Mouse (Mus musculus) right cerebral cortex, postnatal 10 days (tissue): ENCODE measurements around the gene Myoz1.
A peak's percentile ranks its signal among the peaks of the same experiment; 100 is the strongest.

ENCODE experiments used
- DNase-seq, 2 experiments: peaks; one replicate each; pipeline ENCODE4 v3.0.0; 2021; ENCODE audit warnings: low spot score in 2 of 2

The Myoz1 gene

GRCm38 (mm10) chr14:20672990-20673389, 16.6 kb upstream of the Myoz1 start:
- no peak for DNase-seq

GRCm38 (mm10) chr14:20668154-20668810, 11.9 kb upstream of the Myoz1 start, which contains the start of gene Synpo2l:
Gene Synpo2l, minus strand, starts transcription at chr14:20668354.
- no peak for DNase-seq

- no peak for DNase-seq
These were observed 11.1 kb upstream of the Myoz1 start for GRCm38 (mm10) chr14:20667469-20667868.

GRCm38 (mm10) chr14:20664436-20664835, 8.1 kb upstream of the Myoz1 start:
- no peak for DNase-seq

GRCm38 (mm10) chr14:20663601-20664000, 7.3 kb upstream of the Myoz1 start:
- no peak for DNase-seq

GRCm38 (mm10) chr14:20662740-20663139, 6.4 kb upstream of the Myoz1 start:
- no peak for DNase-seq

- peak; percentile 36 to 51 for DNase-seq
These were observed 5.5 kb upstream of the Myoz1 start for GRCm38 (mm10) chr14:20661661-20662331.

- peak; percentile 96 for DNase-seq
These were observed 4.7 kb upstream of the Myoz1 start for GRCm38 (mm10) chr14:20660827-20661660.

- no peak for DNase-seq
These were observed 3.3 kb upstream of the Myoz1 start for GRCm38 (mm10) chr14:20659687-20660086.

- no peak for DNase-seq
These were observed 2.6 kb upstream of the Myoz1 start for GRCm38 (mm10) chr14:20658902-20659301.

- peak in 1 of 2 experiments; percentile 47 for DNase-seq
These were observed 2.0 kb upstream of the Myoz1 start for GRCm38 (mm10) chr14:20658326-20658725.

GRCm38 (mm10) chr14:20655731-20656130, 609 bp downstream of the Myoz1 start:
- no peak for DNase-seq

GRCm38 (mm10) chr14:20654690-20655421, 1.5 kb downstream of the Myoz1 start:
- no peak for DNase-seq

GRCm38 (mm10) chr14:20651722-20652256, 4.6 kb downstream of the Myoz1 start:
- no peak for DNase-seq

GRCm38 (mm10) chr14:20651000-20651399, 5.3 kb downstream of the Myoz1 start:
- no peak for DNase-seq

- DNase-seq: no peak
These were observed 10.0 kb downstream of the Myoz1 start for GRCm38 (mm10) chr14:20646381-20646780.

- DNase-seq: no peak
These were observed 10.8 kb downstream of the Myoz1 start for GRCm38 (mm10) chr14:20645547-20645946.

GRCm38 (mm10) chr14:20641438-20641875, 14.9 kb downstream of the Myoz1 start:
- no peak for DNase-seq

GRCm38 (mm10) chr14:20640644-20641437, 15.5 kb downstream of the Myoz1 start, which contains the start of gene Usp54:
Gene Usp54, minus strand, starts transcription at chr14:20641063.
- DNase-seq: peak; percentile 99

GRCm38 (mm10) chr14:20639918-20640619, 16.3 kb downstream of the Myoz1 start:
- DNase-seq: peak in 1 of 2 experiments; percentile 55
